Mouse (Mus musculus): ENCODE data around the gene Adamts16. TPM values are rescaled to one million over a fixed set of nuclear protein-coding genes. Genes with fewer than 3 reads are reported as not detected.
A peak's percentile ranks its signal among the peaks of the same experiment; 100 is the strongest.

Gene Adamts16
- polyA plus RNA-seq, 1 experiment from 2014 or later = 0.81 TPM

- Histone ChIP-seq H3K4me1 (no peaks in the 10 kb centered on the region), H3K27ac (replicated peaks) (no peak overlapping the region), H3K27me3 (no peaks in the 10 kb centered on the region), H3K4me2 (replicated peaks) (no peak overlapping the region), H3K4me3 (replicated peaks) (no peak overlapping the region), H3K9me3 (replicated peaks) (no peaks in the 10 kb centered on the region), H3K9ac (no peak overlapping the region), H3K36me3 (no peaks in the 10 kb centered on the region)
- ATAC-seq (ENCODE audit: insufficient number of reproducible peaks, low FRiP score, low TSS enrichment, low read depth) = no peak
- 60% methylated on average over 4 of the region's 4 CpGs for WGBS
Measured at GRCm38 (mm10) chr13:70831041-70831440, 10.6 kb downstream of the Adamts16 start.

DNA sequence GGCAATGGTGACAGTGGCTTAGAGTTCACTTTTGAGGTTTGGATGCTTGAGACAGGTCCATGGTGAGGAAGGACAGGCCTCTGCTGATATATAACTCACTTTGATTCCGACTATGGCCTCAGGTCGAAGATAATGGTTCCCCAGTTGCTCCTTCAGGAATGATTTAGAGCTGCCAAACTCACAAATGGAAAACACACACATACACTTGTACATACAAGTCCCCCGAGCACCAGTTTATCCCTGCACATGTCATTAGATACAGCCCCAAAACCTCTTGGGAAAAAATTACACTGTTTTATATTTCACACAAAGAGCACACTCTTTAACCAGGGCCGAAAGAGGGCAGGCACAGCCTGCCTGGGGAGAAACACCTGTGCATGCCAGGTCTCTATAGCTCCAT is 14.1 kb downstream of the Adamts16 start:
- 33% methylated on average over 4 of the region's 4 CpGs for WGBS
- Histone ChIP-seq H3K27me3 (no peaks in the 10 kb centered on the region), H3K4me3 (replicated peaks) (no peak overlapping the region), H3K9ac (no peak overlapping the region), H3K4me1 (no peaks in the 10 kb centered on the region), H3K27ac (replicated peaks) (no peak overlapping the region), H3K9me3 (replicated peaks) (no peaks in the 10 kb centered on the region), H3K36me3 (no peaks in the 10 kb centered on the region), H3K4me2 (replicated peaks) (no peak overlapping the region)
- no peak for ATAC-seq (ENCODE audit: insufficient number of reproducible peaks, low FRiP score, low TSS enrichment, low read depth)

DNA sequence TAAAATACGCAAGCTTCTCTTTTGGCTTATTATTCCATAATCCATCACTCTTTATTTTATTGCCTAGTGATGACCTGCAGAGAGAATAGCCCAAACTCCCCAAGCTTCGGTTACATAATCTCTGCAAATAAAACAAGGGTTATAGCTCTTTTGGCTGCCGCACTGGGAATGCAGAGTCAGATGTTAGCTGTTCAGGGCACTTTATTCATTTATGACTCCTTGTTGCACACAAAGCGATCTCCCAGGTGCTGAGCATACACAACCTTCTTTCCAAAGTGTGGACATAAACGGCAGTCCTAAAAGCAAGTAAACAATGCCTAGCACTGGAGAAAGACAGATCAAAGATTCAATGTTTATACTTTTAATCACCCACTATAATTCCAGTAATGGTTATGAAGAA is 16.3 kb downstream of the Adamts16 start:
- H3K9me3 ChIP-seq (replicated peaks) = no peaks in the 10 kb centered on the region
- H3K27ac ChIP-seq (replicated peaks) = no peak overlapping the region
- H3K9ac ChIP-seq = no peak overlapping the region
- no peak overlapping the region for H3K4me3 ChIP-seq (replicated peaks)
- WGBS = 80% methylated on average over 5 of the region's 5 CpGs
- no peaks in the 10 kb centered on the region for H3K27me3 ChIP-seq
- no peaks in the 10 kb centered on the region for H3K36me3 ChIP-seq
- no peak for ATAC-seq (ENCODE audit: insufficient number of reproducible peaks, low FRiP score, low TSS enrichment, low read depth)
- H3K4me1 ChIP-seq = no peaks in the 10 kb centered on the region
- no peak overlapping the region for H3K4me2 ChIP-seq (replicated peaks)

DNA sequence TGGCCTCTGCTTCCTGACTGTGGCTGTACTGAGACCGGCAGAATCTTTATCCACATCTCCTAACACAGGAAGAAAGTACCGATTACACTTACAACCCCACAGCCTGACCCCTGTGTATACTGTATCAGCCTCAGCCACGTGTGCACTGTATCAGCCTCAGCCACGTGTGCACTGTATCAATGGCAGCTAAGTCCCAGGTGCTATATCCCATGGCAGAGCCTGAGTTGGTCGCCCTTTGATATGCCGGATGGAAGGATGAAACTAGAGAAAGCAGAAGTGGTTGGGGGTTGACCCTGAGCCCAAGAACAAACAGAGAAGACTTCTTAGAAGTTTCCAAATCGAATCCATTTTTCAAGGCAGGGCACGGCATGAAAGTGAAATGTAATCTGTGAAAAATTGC is 17.9 kb downstream of the Adamts16 start:
- H3K36me3 ChIP-seq = no peaks in the 10 kb centered on the region
- no peak overlapping the region for H3K9ac ChIP-seq
- no peak overlapping the region for H3K4me3 ChIP-seq (replicated peaks)
- no peaks in the 10 kb centered on the region for H3K27me3 ChIP-seq
- WGBS = 31% methylated on average over 8 of the region's 8 CpGs
- ATAC-seq (ENCODE audit: insufficient number of reproducible peaks, low FRiP score, low TSS enrichment, low read depth) = no peak
- no peaks in the 10 kb centered on the region for H3K9me3 ChIP-seq (replicated peaks)
- H3K27ac ChIP-seq (replicated peaks) = no peak overlapping the region
- H3K4me1 ChIP-seq = no peaks in the 10 kb centered on the region
- no peak overlapping the region for H3K4me2 ChIP-seq (replicated peaks)

- Histone ChIP-seq H3K27me3 (no peaks in the 10 kb centered on the region), H3K27ac (replicated peaks) (no peak overlapping the region), H3K36me3 (no peaks in the 10 kb centered on the region), H3K4me3 (replicated peaks) (no peak overlapping the region), H3K4me2 (replicated peaks) (no peak overlapping the region), H3K9ac (no peak overlapping the region), H3K4me1 (no peaks in the 10 kb centered on the region), H3K9me3 (replicated peaks) (no peaks in the 10 kb centered on the region)
- 70% methylated on average over 5 of the region's 5 CpGs for WGBS
- no peak for ATAC-seq (ENCODE audit: insufficient number of reproducible peaks, low FRiP score, low TSS enrichment, low read depth)
Measured at GRCm38 (mm10) chr13:70818982-70819381, 22.6 kb downstream of the Adamts16 start.

DNA sequence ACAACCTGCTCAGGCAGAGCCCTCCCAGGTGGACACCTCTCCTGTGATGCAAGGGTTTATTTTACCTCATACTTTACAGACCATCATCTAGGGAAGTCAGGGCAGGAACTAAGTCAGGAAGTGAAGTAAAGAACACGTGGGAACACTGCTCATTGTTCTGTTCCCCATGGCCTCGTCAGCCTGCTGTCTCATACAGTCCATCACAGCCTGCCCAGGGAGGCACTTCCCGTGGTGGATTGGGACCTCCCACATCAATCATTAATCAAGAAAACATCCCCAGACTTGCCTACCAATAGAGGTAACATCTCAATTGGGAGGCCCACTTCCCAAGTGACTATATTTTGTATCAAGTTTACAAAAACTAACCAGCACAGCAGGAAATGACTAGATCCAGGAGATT is 27.2 kb downstream of the Adamts16 start:
- Histone ChIP-seq H3K4me3 (replicated peaks) (no peak overlapping the region), H3K4me2 (replicated peaks) (no peak overlapping the region), H3K27ac (replicated peaks) (no peak overlapping the region), H3K36me3 (no peaks in the 10 kb centered on the region), H3K4me1 (no peaks in the 10 kb centered on the region), H3K9me3 (replicated peaks) (no peaks in the 10 kb centered on the region), H3K27me3 (no peaks in the 10 kb centered on the region), H3K9ac (no peak overlapping the region)
- WGBS = 28% methylated on average over 3 of the region's 3 CpGs
- ATAC-seq (ENCODE audit: insufficient number of reproducible peaks, low FRiP score, low TSS enrichment, low read depth) = no peak

GRCm38 (mm10) chr13:70805506-70805905 is 36.1 kb downstream of the Adamts16 start:
- no peak for ATAC-seq (ENCODE audit: insufficient number of reproducible peaks, low FRiP score, low TSS enrichment, low read depth)
- H3K4me2 ChIP-seq (replicated peaks) = no peak overlapping the region
- no peaks in the 10 kb centered on the region for H3K36me3 ChIP-seq
- no peaks in the 10 kb centered on the region for H3K4me1 ChIP-seq
- no peak overlapping the region for H3K27ac ChIP-seq (replicated peaks)
- H3K27me3 ChIP-seq = no peaks in the 10 kb centered on the region
- H3K9me3 ChIP-seq (replicated peaks) = no peaks in the 10 kb centered on the region
- H3K4me3 ChIP-seq (replicated peaks) = no peak overlapping the region
- WGBS = 89% methylated on average over 3 of the region's 3 CpGs
- no peak overlapping the region for H3K9ac ChIP-seq

- no peak overlapping the region for H3K4me2 ChIP-seq (replicated peaks)
- H3K4me3 ChIP-seq (replicated peaks) = no peak overlapping the region
- H3K27ac ChIP-seq (replicated peaks) = no peak overlapping the region
- 70% methylated on average over 1 of the region's 1 CpGs for WGBS
- H3K36me3 ChIP-seq = no peaks in the 10 kb centered on the region
- H3K9ac ChIP-seq = no peak overlapping the region
- H3K9me3 ChIP-seq (replicated peaks) = no peaks in the 10 kb centered on the region
- no peak for ATAC-seq (ENCODE audit: insufficient number of reproducible peaks, low FRiP score, low TSS enrichment, low read depth)
- no peaks in the 10 kb centered on the region for H3K27me3 ChIP-seq
- no peaks in the 10 kb centered on the region for H3K4me1 ChIP-seq
Measured at GRCm38 (mm10) chr13:70802849-70803248, 38.8 kb downstream of the Adamts16 start.

- 71% methylated on average over 3 of the region's 3 CpGs for WGBS
- no peaks in the 10 kb centered on the region for H3K27me3 ChIP-seq
- ATAC-seq (ENCODE audit: insufficient number of reproducible peaks, low FRiP score, low TSS enrichment, low read depth) = no peak
- no peak overlapping the region for H3K9ac ChIP-seq
- 0 out of 2 replicates have a peak, but pooled peaks cover 3% of the 10 kb centered on the region for H3K4me1 ChIP-seq
- H3K4me3 ChIP-seq (replicated peaks) = no peak overlapping the region
- no peaks in the 10 kb centered on the region for H3K36me3 ChIP-seq
- no peak overlapping the region for H3K27ac ChIP-seq (replicated peaks)
- H3K9me3 ChIP-seq (replicated peaks) = no peaks in the 10 kb centered on the region
- H3K4me2 ChIP-seq (replicated peaks) = no peak overlapping the region
Measured at GRCm38 (mm10) chr13:70799322-70799721, 42.3 kb downstream of the Adamts16 start.

GRCm38 (mm10) chr13:70798396-70798795 is 43.2 kb downstream of the Adamts16 start:
- no peak overlapping the region for H3K4me2 ChIP-seq (replicated peaks)
- no peaks in the 10 kb centered on the region for H3K36me3 ChIP-seq
- no peak for ATAC-seq (ENCODE audit: insufficient number of reproducible peaks, low FRiP score, low TSS enrichment, low read depth)
- H3K4me1 ChIP-seq = 0 out of 2 replicates have a peak, but pooled peaks cover 9% of the 10 kb centered on the region
- 60% methylated on average over 5 of the region's 5 CpGs for WGBS
- no peak overlapping the region for H3K4me3 ChIP-seq (replicated peaks)
- no peaks in the 10 kb centered on the region for H3K9me3 ChIP-seq (replicated peaks)
- H3K27ac ChIP-seq (replicated peaks) = no peak overlapping the region
- H3K27me3 ChIP-seq = no peaks in the 10 kb centered on the region
- H3K9ac ChIP-seq = no peak overlapping the region

DNA sequence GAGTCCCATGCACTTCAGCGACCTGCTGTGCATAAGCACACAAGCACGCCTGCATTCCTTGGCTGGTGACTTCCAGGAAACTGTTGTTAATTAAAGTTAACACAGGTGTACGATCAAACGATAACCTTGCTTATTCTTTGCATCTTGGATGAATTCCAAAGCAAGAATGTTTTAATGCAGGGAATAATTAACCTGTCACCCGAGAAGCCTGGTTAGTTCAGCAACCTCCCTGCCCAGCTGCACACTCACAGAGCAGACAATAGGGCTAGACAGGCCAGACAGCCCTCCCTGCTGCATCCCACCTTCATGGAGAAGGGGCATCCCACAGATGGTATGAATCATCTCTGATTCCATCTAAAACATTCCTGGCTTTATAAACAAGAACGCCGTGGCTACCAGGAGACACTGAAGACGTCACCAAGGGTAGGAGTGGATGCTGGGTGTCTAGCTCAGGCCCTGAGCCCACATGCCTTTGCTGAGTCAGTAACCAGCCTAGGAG is 47.5 kb downstream of the Adamts16 start:
- H3K27ac ChIP-seq (replicated peaks) = no peak overlapping the region
- 0 out of 2 replicates have a peak, but pooled peaks cover 9% of the 10 kb centered on the region for H3K4me1 ChIP-seq
- H3K9me3 ChIP-seq (replicated peaks) = no peaks in the 10 kb centered on the region
- no peaks in the 10 kb centered on the region for H3K27me3 ChIP-seq
- H3K36me3 ChIP-seq = no peaks in the 10 kb centered on the region
- H3K4me2 ChIP-seq (replicated peaks) = no peak overlapping the region
- H3K9ac ChIP-seq = no peak overlapping the region
- WGBS = 12% methylated on average over 8 of the region's 8 CpGs
- no peak overlapping the region for H3K4me3 ChIP-seq (replicated peaks)
- ATAC-seq (ENCODE audit: insufficient number of reproducible peaks, low FRiP score, low TSS enrichment, low read depth) = peak; percentile 65

DNA sequence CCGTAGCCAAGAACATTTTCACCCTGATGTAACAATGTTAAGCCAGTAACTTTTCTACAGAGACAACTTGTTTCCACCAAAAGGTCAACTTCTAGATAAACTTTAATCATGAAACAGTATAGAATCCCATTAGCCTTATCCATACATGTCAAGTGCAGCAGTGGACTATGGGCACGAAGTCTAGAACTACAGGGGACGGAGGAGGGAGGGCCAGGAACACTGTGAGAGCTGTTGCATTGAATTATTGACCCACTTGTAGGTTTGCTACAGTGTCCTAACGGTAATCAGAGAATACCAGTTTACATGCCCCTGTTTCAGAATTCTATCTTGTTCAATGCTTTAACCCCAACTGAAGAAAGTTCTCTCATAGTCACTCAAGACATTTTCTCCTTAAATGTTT is 48.0 kb downstream of the Adamts16 start:
- H3K36me3 ChIP-seq = no peaks in the 10 kb centered on the region
- H3K4me3 ChIP-seq (replicated peaks) = no peak overlapping the region
- WGBS = 69% methylated on average over 4 of the region's 4 CpGs
- H3K9ac ChIP-seq = no peak overlapping the region
- 0 out of 2 replicates have a peak, but pooled peaks cover 9% of the 10 kb centered on the region for H3K4me1 ChIP-seq
- no peak overlapping the region for H3K27ac ChIP-seq (replicated peaks)
- ATAC-seq (ENCODE audit: insufficient number of reproducible peaks, low FRiP score, low TSS enrichment, low read depth) = no peak
- no peak overlapping the region for H3K4me2 ChIP-seq (replicated peaks)
- H3K27me3 ChIP-seq = no peaks in the 10 kb centered on the region
- H3K9me3 ChIP-seq (replicated peaks) = no peaks in the 10 kb centered on the region

All from embryonic facial prominence, embryonic 15.5 days (tissue).